Mouse (Mus musculus): Measurements from ENCODE around the gene Ggt5. TPM values are rescaled to one million over a fixed set of nuclear protein-coding genes. Genes with fewer than 3 reads are reported as not detected.

Gene Ggt5
- polyA plus RNA-seq, 1 experiment from 2014 or later = 0.69 TPM

DNA sequence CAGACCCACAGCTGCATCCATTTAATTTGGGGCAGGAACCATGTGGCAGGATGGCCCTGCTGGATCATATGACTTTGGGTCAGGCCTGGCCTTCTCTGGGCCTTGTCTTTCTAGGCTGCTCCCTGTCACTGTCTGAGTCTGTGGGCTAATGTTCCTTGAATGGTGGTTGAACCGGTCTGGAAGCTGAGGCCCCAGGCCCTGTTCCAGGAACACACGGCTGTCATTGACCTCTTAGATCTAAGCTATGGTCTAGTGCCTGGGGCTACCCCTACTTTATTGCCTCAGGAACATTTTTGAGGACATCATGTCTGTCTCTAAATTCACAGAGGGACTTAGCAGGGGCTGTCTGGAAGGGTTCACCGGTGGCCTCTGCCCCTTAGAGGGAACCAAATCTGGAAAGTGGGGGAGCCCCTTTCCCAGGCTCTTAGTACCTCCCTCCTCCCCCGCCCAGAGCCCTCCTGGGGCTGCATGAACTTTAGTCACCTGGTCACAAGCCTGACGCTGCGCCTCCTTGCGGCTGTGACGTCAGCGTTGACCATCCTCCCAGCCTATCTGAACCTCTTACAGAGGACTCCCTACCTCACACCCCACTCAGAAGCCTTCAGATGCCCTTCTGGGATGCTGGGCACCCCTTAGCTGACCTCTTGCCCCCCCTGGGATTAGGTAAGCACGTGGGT is 18.0 kb upstream of the Ggt5 start:
- Histone ChIP-seq H3K36me3 (no peaks in the 10 kb centered on the region), H3K27me3 (ENCODE audit: low read depth, poor library complexity, severe bottlenecking) (peaks cover 7% of the 10 kb centered on the region; the same call in 1 of the 2 replicates), H3K4me1 (peaks cover 30% of the 10 kb centered on the region), H3K9me3 (replicated peaks) (no peaks in the 10 kb centered on the region), H3K4me3 (no peak overlapping the region), H3K27ac (peak overlapping the region; percentile 14)
- DNase-seq (ENCODE audit: low spot score) = no peak
- 16% methylated on average over 10 of the region's 10 CpGs for WGBS

DNA sequence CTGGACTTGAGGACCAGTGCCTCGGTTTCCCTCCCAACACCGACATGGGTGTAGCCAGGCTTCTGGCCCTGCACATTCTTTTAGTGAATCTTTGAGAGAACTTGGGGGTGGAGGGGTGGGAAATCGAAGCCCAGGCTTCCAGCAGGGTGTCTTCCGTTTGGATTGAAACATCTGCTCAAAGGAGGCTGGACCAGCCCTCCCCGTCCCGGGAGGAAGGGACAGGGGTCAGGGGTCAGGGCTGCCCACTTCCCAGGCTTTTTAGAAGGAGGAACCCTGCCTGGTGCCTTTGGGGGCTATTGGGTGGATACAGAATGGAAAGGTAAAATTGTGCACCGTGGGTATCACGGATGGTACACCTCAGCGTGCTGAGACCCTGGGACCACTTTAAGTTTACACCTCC is 17.2 kb upstream of the Ggt5 start:
- Histone ChIP-seq H3K27ac (no peak overlapping the region), H3K4me3 (no peak overlapping the region), H3K36me3 (no peaks in the 10 kb centered on the region), H3K27me3 (ENCODE audit: low read depth, poor library complexity, severe bottlenecking) (peaks cover 7% of the 10 kb centered on the region; the same call in 1 of the 2 replicates), H3K9me3 (replicated peaks) (no peaks in the 10 kb centered on the region), H3K4me1 (peaks cover 27% of the 10 kb centered on the region)
- no peak for DNase-seq (ENCODE audit: low spot score)
- 46% methylated on average over 9 of the region's 9 CpGs for WGBS

DNA sequence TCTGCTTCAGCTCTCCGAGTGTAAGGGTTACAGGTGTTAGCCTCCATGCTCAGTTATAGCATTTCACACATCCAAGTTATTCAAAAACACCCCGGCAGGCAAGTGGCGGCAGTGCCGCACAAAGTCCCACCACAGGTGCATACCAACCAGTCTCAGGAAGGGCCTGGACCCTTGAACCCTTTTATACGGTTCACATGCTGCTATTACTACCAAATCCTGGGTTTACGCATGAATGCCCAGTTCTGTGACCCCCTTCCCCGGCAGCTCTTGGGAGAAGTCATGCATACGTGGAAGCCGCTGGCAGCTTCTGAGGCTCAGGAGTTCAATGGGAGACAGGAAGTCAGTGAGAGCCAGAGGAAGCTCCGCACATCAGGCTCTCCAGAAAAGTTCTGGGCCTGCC is 16.0 kb upstream of the Ggt5 start:
- no peak for DNase-seq (ENCODE audit: low spot score)
- peaks cover 7% of the 10 kb centered on the region; the same call in 1 of the 2 replicates for H3K27me3 ChIP-seq (ENCODE audit: low read depth, poor library complexity, severe bottlenecking)
- H3K9me3 ChIP-seq (replicated peaks) = no peaks in the 10 kb centered on the region
- H3K4me1 ChIP-seq = peaks cover 27% of the 10 kb centered on the region
- no peak overlapping the region for H3K27ac ChIP-seq
- H3K4me3 ChIP-seq = no peak overlapping the region
- 89% methylated on average over 10 of the region's 10 CpGs for WGBS
- H3K36me3 ChIP-seq = no peaks in the 10 kb centered on the region

DNA sequence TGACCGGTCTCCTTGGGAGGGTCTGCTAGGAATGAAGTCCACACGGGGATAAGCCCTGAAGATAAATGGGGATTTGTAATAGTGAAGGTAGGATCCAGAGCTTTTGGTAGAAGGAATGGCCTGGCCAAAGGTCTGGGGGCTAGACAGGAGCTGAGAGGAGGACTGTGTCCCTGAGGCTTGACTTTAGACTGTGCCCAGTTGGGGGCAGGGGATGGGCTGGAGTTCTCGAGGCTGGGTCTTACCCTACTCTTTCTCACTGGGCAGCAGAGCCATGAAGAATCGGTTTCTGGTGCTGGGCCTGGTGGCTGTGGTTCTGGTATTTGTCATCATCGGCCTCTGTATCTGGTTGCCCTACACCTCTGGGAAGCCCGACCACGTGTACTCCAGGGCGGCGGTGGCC is 15.2 kb upstream of the Ggt5 start:
- no peaks in the 10 kb centered on the region for H3K36me3 ChIP-seq
- H3K27ac ChIP-seq = no peak overlapping the region
- peaks cover 19% of the 10 kb centered on the region for H3K4me1 ChIP-seq
- H3K4me3 ChIP-seq = no peak overlapping the region
- no peak for DNase-seq (ENCODE audit: low spot score)
- WGBS = 88% methylated on average over 9 of the region's 9 CpGs
- H3K27me3 ChIP-seq (ENCODE audit: low read depth, poor library complexity, severe bottlenecking) = peaks cover under 1% of the 10 kb centered on the region; the same call in 1 of the 2 replicates
- no peaks in the 10 kb centered on the region for H3K9me3 ChIP-seq (replicated peaks)

DNA sequence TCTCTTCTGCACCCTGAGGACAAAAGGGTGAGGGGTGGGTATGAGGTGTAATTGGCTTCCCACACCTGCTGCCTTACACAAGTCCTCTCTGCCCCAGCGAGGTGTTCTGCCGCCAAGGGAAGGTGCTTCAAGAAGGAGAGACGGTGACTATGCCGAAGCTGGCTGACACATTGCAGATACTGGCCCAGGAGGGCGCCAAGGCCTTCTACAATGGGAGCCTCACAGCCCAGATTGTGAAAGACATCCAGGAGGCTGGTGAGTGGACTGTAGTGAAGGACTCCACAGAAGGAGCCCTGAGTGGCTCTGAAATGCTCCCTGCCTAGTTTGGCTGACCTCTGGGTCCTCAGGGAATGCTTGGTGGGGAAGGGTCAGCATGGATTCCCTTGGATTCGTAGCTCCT is 10.0 kb upstream of the Ggt5 start:
- H3K4me3 ChIP-seq = no peak overlapping the region
- no peaks in the 10 kb centered on the region for H3K27me3 ChIP-seq (ENCODE audit: low read depth, poor library complexity, severe bottlenecking)
- H3K4me1 ChIP-seq = peaks cover 6% of the 10 kb centered on the region
- no peak overlapping the region for H3K27ac ChIP-seq
- no peak for DNase-seq (ENCODE audit: low spot score)
- no peaks in the 10 kb centered on the region for H3K36me3 ChIP-seq
- WGBS = 92% methylated on average over 6 of the region's 6 CpGs
- no peaks in the 10 kb centered on the region for H3K9me3 ChIP-seq (replicated peaks)

DNA sequence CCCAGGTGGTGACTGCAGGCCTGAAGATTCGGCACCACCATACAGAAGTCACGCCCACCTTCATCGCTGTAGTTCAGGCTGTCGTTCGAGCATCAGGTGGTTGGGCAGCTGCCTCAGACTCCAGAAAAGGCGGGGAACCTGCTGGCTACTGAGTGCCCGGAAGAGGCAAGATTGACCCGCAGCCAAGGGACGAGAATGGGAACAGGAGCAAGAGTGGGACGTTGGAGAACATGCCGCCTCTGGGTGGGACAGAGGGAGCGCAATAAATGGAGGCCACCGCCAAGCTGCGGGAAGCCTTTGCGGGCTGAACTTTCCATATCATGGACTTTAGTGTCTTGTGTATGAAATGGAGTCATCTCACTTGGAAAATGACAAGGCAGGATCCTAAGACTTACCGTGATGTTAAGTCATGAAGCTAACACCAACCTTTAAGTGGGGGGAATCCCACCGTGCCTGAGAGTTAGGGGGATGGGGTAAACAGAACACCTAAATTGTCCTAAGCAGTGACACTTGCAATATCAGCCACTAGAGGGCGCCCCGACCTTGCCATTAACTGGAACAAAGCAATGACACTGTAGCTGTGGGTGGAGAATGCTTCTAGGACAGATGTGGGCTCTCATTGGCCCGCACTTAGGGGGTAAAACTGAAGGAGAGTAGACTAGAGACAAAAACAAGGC is 3.1 kb upstream of the Ggt5 start:
- Histone ChIP-seq H3K27me3 (ENCODE audit: low read depth, poor library complexity, severe bottlenecking) (peaks cover 17% of the 10 kb centered on the region), H3K27ac (peak overlapping the region; percentile 62; the same call in 1 of the 2 replicates), H3K36me3 (no peaks in the 10 kb centered on the region), H3K4me1 (peaks cover 34% of the 10 kb centered on the region), H3K4me3 (peak overlapping the region; percentile 19; the same call in 1 of the 2 replicates), H3K9me3 (replicated peaks) (no peaks in the 10 kb centered on the region)
- peak; percentile 93 for DNase-seq (ENCODE audit: low spot score)
- WGBS = 20% methylated on average over 20 of the region's 20 CpGs

DNA sequence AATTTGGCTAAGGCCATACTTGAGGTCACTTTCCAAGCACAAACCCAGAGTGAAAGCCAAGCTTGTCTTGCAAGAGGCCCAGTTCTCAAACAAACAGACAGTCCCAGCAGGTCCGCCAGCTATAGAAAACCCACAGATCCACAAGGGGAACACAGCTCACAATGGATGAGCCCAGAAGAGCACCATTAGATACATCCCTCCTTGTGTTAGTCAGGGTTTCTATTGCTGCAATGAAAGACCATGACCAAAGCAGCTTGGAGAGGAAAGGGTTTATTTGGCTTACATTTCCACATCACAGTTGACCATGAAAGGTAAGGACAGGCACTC is 2.6 kb upstream of the Ggt5 start:
- 100% methylated on average over 1 of the region's 1 CpGs for WGBS
- H3K36me3 ChIP-seq = no peaks in the 10 kb centered on the region

DNA sequence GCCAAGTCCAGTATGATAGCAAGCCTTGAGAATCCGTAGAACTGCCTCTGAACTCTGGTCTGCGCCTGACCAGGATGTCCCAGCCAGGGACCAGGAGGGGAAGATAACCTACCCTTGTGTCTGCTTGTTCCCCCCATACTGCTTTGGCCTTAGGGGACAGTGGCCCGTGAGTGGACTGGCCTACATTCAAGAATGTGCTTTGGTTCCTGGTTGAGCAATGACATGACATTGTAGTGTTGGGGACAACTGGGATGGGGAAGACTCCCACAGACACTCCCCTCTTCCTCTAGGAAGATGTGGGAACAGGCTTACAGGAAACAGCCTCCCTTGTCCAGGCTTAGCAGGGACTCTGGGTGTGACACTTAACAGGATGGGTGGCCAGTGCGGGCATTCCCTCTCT is 1.4 kb upstream of the Ggt5 start:
- WGBS = 89% methylated on average over 4 of the region's 4 CpGs
- Histone ChIP-seq H3K36me3 (no peaks in the 10 kb centered on the region), H3K9me3 (replicated peaks) (no peaks in the 10 kb centered on the region), H3K27ac (no peak overlapping the region), H3K27me3 (ENCODE audit: low read depth, poor library complexity, severe bottlenecking) (peaks cover 17% of the 10 kb centered on the region), H3K4me1 (peaks cover 34% of the 10 kb centered on the region), H3K4me3 (no peak overlapping the region)
- DNase-seq (ENCODE audit: low spot score) = no peak

More for the DNA sequence above, 2.6 kb upstream of the Ggt5 start:
- Histone ChIP-seq H3K4me1 (peaks cover 34% of the 10 kb centered on the region), H3K4me3 (no peak overlapping the region), H3K9me3 (replicated peaks) (no peaks in the 10 kb centered on the region), H3K27me3 (ENCODE audit: low read depth, poor library complexity, severe bottlenecking) (peaks cover 17% of the 10 kb centered on the region), H3K27ac (peak overlapping the region; percentile 62)
- no peak for DNase-seq (ENCODE audit: low spot score)

DNA sequence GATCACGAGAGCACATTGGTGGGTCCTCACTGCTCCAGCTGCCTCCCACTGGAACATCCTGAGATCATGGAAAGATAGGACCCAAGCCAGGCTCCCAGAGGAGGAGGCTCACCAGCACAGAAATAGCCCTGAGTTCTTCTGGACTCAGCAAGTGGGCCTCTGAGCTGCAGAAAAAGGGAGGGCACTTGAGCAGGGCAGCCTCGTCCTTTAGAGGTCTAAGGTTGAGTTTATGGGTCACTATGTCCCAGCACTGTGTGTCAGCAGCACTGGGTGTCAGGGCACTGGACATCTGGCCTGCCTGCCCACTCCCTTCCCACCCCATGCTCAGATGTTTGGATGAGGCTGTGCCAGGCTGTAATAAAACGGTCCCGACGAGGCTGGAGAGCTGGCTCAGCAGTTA is 804 bp upstream of the Ggt5 start:
- Histone ChIP-seq H3K27me3 (ENCODE audit: low read depth, poor library complexity, severe bottlenecking) (peaks cover 17% of the 10 kb centered on the region), H3K27ac (no peak overlapping the region), H3K36me3 (no peaks in the 10 kb centered on the region), H3K4me1 (peaks cover 28% of the 10 kb centered on the region), H3K9me3 (replicated peaks) (no peaks in the 10 kb centered on the region), H3K4me3 (no peak overlapping the region)
- WGBS = 51% methylated on average over 5 of the region's 5 CpGs
- no peak for DNase-seq (ENCODE audit: low spot score)

DNA sequence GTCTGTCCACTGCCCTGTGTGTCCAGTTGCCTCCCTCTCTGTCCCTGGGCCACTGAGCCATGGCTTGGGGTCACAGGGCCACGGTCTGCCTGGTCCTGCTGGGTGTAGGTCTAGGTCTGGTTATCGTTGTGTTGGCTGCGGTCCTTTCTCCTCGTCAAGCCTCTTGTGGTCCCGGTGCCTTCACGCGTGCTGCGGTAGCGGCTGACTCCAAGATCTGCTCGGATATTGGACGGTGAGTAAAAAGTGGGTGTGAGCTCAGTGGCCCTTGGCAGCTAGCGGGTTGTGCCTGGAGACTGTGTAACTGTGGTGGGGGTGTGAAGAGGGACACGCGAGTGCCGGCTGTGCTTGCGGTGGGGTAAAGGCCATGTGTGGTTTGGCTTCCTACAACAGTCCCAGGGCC is 511 bp downstream of the Ggt5 start:
- WGBS = 79% methylated on average over 16 of the region's 16 CpGs
- H3K4me3 ChIP-seq = 0 out of 2 replicates have a peak overlapping the region, but pooled peaks have one; percentile 5

DNA sequence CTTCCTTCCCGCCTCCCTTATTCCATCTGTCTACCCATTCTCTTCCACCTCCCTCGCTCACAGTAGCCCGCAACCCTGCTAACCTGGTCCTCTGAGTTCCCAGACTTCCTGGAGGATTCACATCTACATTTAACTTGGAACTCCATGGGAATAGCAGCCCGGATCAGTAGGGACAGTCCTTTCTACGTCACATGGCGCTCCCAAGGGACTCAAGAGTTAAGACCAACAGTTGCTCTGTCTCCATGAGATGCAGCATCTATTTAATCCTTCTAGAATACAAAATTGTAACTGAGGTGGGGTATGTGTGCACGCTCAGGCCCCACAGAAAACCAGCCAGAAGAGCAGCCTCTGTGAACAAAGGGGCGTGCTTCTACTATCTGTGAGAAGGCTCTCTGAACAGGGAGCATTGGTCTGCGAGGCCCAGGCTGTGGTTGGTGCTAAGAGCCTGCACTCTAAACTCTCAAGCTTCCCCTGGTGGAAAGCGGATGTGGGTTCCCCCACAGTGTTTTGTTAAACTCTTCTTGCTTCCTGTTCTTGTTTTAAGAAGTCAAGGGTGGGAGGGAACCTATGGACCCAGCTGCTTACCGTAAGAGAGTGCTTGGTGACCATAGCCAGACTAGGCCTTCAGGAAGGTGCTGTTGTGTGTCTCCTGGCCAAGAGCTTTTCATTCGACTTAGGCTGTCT is 2.2 kb downstream of the Ggt5 start:
- Histone ChIP-seq H3K27ac (no peak overlapping the region), H3K4me3 (no peak overlapping the region), H3K27me3 (ENCODE audit: low read depth, poor library complexity, severe bottlenecking) (no peaks in the 10 kb centered on the region), H3K36me3 (no peaks in the 10 kb centered on the region), H3K9me3 (replicated peaks) (no peaks in the 10 kb centered on the region), H3K4me1 (peaks cover 21% of the 10 kb centered on the region)
- no peak for DNase-seq (ENCODE audit: low spot score)
- 84% methylated on average over 12 of the region's 12 CpGs for WGBS

More for the DNA sequence above, 511 bp downstream of the Ggt5 start:
- Histone ChIP-seq H3K27ac (peak overlapping the region; percentile 72), H3K36me3 (no peaks in the 10 kb centered on the region), H3K9me3 (replicated peaks) (no peaks in the 10 kb centered on the region), H3K27me3 (ENCODE audit: low read depth, poor library complexity, severe bottlenecking) (peaks cover 13% of the 10 kb centered on the region), H3K4me1 (peaks cover 28% of the 10 kb centered on the region)
- DNase-seq (ENCODE audit: low spot score) = no peak

DNA sequence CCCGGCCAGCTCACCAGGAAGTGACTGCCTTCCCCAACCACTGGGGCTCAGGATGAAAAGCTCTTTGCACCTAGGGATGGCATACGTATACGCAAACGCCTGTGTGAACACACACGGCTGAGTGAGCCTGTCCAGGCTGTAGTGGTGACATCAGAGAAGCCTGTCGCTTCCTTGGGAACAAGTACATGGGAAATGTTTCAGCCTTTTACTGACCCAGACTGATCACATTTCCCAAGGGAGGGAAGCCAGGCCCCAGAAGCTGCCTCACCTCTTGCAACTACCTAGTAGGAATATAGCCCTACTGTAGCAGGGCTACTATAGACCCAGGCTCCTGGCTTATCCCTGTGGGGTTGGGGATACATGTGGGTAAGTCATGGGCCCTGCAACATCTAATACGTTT is 3.4 kb downstream of the Ggt5 start:
- H3K4me3 ChIP-seq = no peak overlapping the region
- H3K27ac ChIP-seq = no peak overlapping the region
- no peaks in the 10 kb centered on the region for H3K36me3 ChIP-seq
- no peak for DNase-seq (ENCODE audit: low spot score)
- no peaks in the 10 kb centered on the region for H3K27me3 ChIP-seq (ENCODE audit: low read depth, poor library complexity, severe bottlenecking)
- WGBS = 83% methylated on average over 7 of the region's 7 CpGs
- H3K4me1 ChIP-seq = peaks cover 19% of the 10 kb centered on the region
- H3K9me3 ChIP-seq (replicated peaks) = no peaks in the 10 kb centered on the region

DNA sequence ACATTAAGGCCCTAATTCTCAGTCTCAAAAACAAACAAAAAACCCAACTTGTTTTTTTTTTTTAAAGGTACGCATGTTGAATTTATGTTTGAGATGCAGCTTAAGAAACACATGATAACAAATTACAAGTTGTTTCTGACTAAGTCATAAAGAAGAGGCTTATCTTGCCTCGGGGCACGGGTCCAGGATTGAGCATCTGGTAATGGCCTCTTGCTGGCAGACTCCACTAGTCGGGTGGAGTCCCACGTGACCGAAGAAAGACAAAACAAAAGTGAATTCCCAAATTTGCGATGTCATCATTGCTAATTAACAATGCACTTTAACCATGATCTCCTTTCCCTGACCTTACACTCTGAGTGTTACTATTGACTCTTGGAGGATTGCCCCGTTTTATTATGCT is 6.8 kb downstream of the Ggt5 start:
- no peak overlapping the region for H3K27ac ChIP-seq
- H3K4me1 ChIP-seq = no peaks in the 10 kb centered on the region
- WGBS = 85% methylated on average over 8 of the region's 8 CpGs
- no peaks in the 10 kb centered on the region for H3K9me3 ChIP-seq (replicated peaks)
- no peaks in the 10 kb centered on the region for H3K36me3 ChIP-seq
- no peaks in the 10 kb centered on the region for H3K27me3 ChIP-seq (ENCODE audit: low read depth, poor library complexity, severe bottlenecking)
- H3K4me3 ChIP-seq = no peak overlapping the region
- DNase-seq (ENCODE audit: low spot score) = no peak

All from limb, embryonic 10.5 days (tissue).